Mouse (Mus musculus): ENCODE results near the gene Amhr2.

GRCm38 (mm10) chr15:102420986-102421385 is 24.2 kb upstream of the Amhr2 start:
- no peak for TF ChIP-seq CTCF (IDR thresholded peaks at IDR 0.05; ENCODE audit: borderline replicate concordance, extremely low read depth, insufficient read depth, insufficient read length)
- TF ChIP-seq POLR2A (IDR thresholded peaks at IDR 0.05; ENCODE audit: borderline replicate concordance, extremely low read depth, insufficient read depth, insufficient read length, poor library complexity, severe bottlenecking), result no peak
